Mouse (Mus musculus) kidney, postnatal 36 days (tissue): ENCODE measurements around the gene Bcl2l14.
A peak's percentile ranks its signal among the peaks of the same experiment; 100 is the strongest.

Experiments used
- DNase-seq, 2 experiments: peaks; one replicate each; pipeline ENCODE4 v3.0.0; 2021 to 2022; ENCODE audit warnings: mixed read lengths in 2 of 2

The Bcl2l14 gene

DNA sequence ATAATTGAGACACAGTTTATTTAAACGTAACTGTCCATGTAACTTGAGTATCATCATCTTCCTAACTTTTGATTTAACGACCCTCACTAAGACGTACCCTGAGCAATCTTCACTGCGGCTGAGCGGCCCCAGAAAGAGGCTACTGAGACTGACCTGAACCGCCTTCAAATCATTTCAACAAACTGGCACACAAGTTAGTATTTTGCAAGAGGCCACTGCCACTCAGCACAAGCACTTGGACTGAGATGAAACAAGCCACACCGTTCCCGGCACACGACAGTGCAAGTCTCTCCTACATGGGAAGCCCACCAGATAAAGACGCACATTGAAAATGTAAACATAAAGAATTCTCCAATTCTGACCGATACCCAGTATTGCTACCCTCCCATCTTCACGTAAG, 52.3 kb downstream of the Bcl2l14 start:
- DNase-seq: no peak

DNA sequence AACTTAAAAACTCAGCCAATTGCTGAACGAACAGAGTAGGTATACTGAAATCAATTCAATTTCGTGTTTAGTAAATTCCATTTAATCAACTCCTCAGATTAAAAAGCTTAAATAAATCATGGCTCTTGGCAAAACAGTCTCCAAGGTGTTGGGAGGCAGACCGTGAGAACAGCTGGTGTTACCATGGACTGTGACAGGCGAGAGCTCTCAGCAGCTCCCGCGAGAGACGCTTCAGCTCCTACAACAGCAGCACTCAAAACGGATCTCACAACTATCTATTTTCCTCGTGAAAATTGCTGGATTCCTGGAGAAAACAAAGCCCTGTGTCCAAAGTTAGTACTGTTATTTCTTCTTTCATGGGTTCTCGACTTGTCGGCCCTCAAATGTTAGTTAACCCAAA, 53.8 kb downstream of the Bcl2l14 start:
- no peak for DNase-seq

DNA sequence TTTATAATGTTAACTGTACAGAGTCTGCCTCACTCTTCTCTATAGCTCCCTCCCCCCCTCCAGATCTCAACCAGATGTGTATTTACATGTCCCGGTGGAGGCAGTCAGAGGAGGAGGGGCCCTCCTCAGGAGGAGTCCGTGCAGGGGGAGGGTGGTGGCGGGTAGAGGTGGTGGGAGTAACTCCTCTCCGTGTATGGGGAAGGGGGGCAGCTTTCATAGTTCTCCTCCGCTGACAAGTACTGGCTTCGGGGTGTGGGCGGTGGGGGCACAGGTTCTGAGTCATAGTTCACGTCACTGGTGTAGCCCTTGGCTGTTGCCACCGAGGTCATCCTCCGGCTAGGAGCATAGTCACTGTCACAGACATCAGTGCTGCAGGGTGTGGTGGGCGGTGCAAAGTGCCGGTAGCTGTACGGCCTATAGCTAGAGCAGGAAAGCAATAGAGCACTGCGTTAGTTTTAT, 54.6 kb downstream of the Bcl2l14 start:
- DNase-seq: no peak

DNA sequence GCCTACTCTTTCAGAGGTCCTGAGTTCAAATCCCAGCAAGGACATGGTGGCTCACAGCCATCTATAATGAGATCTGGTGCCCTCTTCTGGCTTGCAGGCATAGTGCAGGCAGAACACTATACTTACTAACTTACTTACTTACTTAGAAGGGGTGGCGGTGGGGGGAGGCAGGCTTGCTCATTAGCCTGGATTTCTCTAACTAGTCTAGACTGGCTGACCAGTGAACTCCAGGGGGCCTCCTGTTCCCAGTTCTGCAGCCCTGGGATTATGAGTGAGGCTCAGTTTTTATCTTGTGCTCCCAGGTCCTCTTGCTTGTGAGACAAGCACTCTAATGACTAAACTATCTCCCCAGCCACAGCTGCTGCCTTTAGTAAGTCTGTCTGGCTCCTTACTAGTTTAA, 58.0 kb downstream of the Bcl2l14 start:
- peak; percentile 27 to 64 for DNase-seq

DNA sequence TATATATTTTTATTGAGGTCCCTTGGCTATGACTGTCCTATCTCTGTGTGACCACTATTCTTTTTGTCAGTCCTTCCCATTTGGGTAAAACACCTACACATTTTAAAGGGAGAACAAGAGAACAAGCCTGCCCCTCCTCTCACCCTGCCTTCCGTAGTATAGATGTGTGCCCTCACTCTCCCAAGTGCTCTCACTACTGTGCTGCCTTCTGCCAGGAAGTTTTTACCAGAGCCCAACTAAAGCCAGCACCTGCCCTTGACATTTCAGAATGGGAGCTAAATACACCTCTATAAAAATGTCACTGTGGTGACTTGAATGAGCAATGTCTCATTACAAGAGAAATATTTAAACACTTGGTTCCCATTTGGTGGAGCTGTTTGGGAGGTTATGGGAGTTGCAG, 62.3 kb downstream of the Bcl2l14 start:
- no peak for DNase-seq

DNA sequence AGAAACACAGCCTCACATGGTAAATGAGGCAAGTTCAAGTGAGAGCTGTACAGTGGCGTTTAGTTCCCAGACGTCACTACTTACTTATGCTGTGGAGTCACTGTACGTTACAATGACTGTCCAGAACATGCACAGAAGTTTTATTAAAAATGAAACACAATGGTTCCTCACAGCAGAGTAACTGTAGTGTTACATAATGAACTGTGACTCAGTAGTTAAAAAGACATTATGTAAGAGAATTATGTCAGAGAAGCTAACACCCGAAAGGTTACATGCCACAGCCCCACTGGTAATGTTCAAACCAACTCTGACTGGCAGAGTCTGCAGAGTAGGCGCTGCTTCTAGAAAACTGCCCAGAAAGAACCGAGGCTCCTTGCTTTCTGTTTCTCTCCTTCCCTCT, 65.1 kb downstream of the Bcl2l14 start:
- peak in 1 of 2 experiments; percentile 29 for DNase-seq

DNA sequence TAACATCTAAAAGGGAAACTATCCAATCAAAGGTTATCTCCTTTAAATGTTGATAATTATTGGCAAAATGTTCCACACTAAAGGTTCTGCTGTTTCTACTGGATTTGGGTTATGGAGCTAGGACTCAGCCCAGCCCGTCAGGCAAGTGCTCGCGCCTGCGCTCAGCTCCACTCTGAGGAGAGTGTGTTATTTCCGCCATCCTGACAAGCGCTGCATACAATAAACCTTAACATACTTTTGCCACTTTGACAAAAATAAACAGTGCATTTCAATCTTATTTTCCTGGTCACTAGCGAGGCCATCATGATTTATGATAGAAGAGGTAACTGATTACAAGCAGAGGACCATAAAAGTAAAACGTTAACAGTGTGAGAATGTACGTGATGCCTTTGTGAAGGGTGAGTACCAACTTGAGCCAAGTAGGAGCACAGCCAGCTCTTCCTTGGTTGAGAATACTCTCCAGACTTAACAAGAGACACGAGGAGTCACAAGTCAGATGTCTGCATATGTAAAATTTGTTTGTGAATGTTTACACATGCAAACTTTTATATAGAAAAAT, 70.6 kb downstream of the Bcl2l14 start:
- DNase-seq: no peak

DNA sequence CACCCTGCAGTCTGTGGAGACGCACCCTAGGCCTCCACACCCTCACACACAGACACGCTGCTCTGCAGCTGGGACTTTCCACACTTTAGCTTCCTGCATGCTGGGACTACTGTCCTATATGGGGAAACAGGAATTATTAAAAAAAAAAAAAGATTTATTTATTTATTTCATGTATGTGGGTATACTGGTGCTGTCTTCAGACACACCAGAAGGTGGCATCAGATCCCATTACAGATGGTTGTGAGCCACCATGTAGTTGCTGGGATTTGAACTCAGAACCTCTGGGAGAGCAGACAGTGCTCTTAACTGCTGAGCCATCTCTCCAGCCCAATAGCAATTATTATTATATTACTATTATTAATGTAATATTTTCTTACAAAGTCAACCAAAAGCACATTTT, 73.2 kb downstream of the Bcl2l14 start:
- DNase-seq: no peak

DNA sequence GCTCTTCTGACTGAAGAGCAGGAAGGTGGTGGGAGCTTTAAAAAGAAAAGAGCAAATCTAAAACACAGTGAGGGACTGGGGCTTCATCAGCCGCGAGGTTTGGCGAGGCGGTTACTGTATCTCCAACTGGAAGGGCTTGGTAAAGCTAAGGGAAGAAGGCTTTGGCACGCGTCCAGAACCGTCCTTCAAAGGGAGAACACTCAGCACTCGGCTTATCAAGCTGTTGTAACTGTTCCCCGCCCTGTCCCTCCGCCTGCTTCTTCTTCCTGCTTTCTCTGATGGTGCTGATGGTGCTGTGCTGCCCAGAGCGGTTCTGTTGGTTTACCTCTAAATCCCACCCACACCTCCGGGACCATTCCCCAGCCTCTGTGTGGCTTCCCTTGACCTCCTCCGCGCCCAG, 74.7 kb downstream of the Bcl2l14 start:
- DNase-seq: peak; percentile 45 to 74

DNA sequence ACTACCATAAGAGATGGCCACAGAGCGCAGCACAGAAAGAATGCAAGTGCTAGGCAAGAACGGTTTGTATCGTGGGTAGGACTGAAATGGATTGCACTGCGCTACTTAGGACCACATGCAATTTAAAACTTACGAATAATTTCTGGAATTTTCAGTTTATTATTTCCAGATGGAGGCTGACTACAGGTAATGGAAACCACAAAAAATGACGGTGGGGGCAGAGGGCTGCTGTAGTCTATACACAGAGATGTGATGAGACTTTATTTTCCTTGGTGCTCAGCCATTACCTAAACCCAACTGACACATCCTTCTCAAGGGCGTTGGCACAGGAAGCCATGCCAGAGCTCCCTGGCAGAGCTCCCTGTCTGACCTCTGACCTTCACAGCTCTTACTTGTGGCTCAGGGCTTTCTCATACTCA, 77.0 kb downstream of the Bcl2l14 start:
- DNase-seq: peak; percentile 45 to 50

DNA sequence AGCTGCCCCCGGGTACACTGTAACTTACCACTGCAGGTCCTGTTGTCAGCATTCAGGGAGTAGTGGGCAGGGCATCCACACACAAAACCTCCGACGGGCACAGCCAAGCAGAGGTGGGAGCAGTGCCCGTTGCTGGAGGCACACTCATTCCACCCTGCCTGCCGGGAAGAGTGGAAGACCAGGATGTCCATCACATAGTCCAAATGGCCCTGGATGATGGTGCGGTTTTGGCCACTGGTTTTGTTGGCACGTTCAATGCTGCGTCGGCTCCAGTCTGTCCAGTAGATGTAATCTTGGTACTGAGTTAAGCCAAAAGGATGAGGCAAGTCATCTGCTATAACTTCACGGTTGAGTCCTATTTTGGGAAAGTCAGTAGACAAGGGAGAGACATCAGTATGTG, 83.4 kb downstream of the Bcl2l14 start:
- DNase-seq: no peak

DNA sequence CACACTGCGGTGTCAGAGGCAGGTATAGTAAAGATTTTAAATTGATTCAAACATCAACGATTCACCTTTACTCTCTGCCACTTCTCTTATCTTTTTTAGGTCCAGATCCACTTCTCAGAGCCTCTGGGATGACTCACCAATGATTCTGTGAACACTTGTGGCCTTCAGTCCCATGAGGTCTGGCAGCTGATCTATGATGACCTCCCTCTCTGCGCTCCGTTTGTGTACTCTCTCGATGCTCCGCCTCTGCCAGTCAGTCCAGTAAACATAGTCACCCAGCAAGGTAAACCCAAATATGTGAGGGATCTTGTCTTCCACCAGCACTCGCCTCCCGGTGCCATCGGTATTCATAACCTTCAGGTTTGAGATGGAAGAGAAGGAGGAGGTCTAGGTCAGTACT, 90.2 kb downstream of the Bcl2l14 start:
- DNase-seq: no peak
